Mouse (Mus musculus): ENCODE data around the gene Fam120b. TPM values are rescaled to one million over a fixed set of nuclear protein-coding genes. Genes with fewer than 3 reads are reported as not detected.

Fam120b gene
- total and polyA plus RNA-seq, 3 experiments: 9.8 to 10.5 TPM; not detected in 1

DNA sequence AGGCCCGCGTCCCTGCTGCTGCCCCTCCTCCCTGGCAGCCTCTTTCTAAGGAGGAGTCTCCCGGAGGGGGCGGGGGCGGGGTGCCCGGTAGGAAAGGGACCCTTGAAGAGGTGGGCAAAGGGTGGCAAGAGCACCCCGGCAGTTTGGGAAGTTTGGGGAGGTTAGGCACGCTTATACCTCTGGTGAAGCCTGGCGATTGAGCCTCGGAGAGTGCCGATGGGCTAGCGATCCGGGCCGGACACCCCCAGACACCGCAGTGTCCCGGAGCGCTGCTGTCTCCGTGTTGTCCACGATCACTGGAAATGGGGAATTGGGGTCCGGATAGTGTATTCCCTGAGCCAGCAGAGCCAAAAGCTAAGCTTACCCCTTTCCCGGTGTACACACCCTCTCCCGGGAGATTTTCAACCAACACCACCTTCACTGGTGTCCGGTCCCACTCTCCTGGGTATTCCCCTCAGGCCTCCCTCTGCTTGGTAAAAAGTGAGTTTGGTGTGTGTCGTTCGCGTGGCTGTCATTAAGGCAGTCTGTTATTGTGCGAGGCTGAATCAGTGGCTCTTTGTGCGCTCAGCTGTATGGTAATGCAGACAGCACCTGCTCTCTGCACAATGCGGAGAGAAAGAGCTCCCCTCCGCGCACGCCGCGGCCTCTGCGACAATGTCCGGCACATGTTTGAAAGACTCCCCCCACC lies 19.4 kb upstream of the Fam120b start, which contains the start of gene Dll1:
Dll1 (minus strand) TSS at position 379 of the 688 bp plus-strand sequence.
- Histone ChIP-seq H3K9ac (ENCODE audit: control insufficient read depth, low read depth, low read length, poor library complexity, severe bottlenecking) (no peak within 1 kb of the TSS), H3K4me3 (ENCODE audit: control insufficient read depth in 1 of 2, insufficient read depth in 1 of 2, low read depth in 2 of 2, low read length in 2 of 2) (no peak within 1 kb of the TSS), H3K27ac (ENCODE audit: control insufficient read depth, low read depth, low read length) (no peak within 1 kb of the TSS), H3K36me3 (ENCODE audit: control insufficient read depth in 1 of 2, insufficient read depth in 2 of 2, low read length in 2 of 2) (no peaks in the 10 kb centered on the region), H3K9me3 (replicated peaks; ENCODE audit: insufficient read depth, low read length) (no peaks in the 10 kb centered on the region), H3K79me2 (ENCODE audit: control insufficient read depth, insufficient read depth, low read length, poor library complexity) (no peaks in the 10 kb centered on the region), H3K27me3 (ENCODE audit: control insufficient read depth in 1 of 2, insufficient read depth in 2 of 2, low read length in 2 of 2) (no peaks in the 10 kb centered on the region), H3K4me1 (ENCODE audit: control insufficient read depth in 1 of 2, insufficient read depth in 2 of 2, low read length in 2 of 2) (no peaks in the 10 kb centered on the region)
- DNase-seq (ENCODE audit: low read depth, low spot score): no peak
- TF ChIP-seq MAZ (IDR thresholded peaks at IDR 0.05; ENCODE audit: low read depth, low read length): no peak
- TF ChIP-seq POLR2A (IDR thresholded peaks at IDR 0.05; ENCODE audit: control insufficient read depth in 1 of 2, insufficient read depth in 1 of 2, low read depth in 1 of 2, low read length in 2 of 2, poor library complexity in 1 of 2): no peak
- TF ChIP-seq USF1 (IDR thresholded peaks at IDR 0.05; ENCODE audit: low read depth, low read length): no peak
- TF ChIP-seq E2F4 (IDR thresholded peaks at IDR 0.05; ENCODE audit: borderline replicate concordance, low read depth, low read length): no peak
- TF ChIP-seq ZMIZ1 (IDR thresholded peaks at IDR 0.05; ENCODE audit: low read depth, low read length): no peak
- TF ChIP-seq ETS1 (IDR thresholded peaks at IDR 0.05; ENCODE audit: low read depth, low read length): no peak
- TF ChIP-seq MXI1 (IDR thresholded peaks at IDR 0.05; ENCODE audit: low read depth, low read length): no peak
- TF ChIP-seq GATA1 (IDR thresholded peaks at IDR 0.05; ENCODE audit: low read depth, low read length): no peak
- TF ChIP-seq MAFK (IDR thresholded peaks at IDR 0.05; ENCODE audit: borderline replicate concordance, low read depth, low read length): no peak
- TF ChIP-seq POLR2AphosphoS2 (IDR thresholded peaks at IDR 0.05; ENCODE audit: low read length): no peak

DNA sequence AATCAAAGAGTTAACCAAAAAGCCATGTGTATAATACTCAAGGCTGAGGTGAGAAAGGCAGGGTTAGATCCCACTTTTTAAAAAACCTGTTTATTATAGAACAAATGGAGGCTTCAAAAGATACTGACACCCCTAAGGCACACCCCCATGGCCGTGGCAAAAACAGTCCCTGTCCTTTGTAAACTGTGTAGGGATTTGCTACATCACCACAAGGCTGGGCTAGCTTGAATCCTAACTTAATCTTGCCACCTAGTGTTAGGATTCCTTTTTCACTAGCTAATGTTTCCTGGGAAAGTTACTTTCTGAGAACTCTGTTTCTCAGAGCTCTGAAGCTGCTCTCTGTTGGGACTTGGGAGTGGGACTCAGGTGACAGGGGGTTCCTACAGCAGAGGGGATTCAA lies 18.1 kb upstream of the Fam120b start:
- Histone ChIP-seq H3K27ac (ENCODE audit: control insufficient read depth, low read depth, low read length) (no peak overlapping the region), H3K4me1 (ENCODE audit: control insufficient read depth in 1 of 2, insufficient read depth in 2 of 2, low read length in 2 of 2) (no peaks in the 10 kb centered on the region), H3K9me3 (replicated peaks; ENCODE audit: insufficient read depth, low read length) (no peaks in the 10 kb centered on the region), H3K36me3 (ENCODE audit: control insufficient read depth in 1 of 2, insufficient read depth in 2 of 2, low read length in 2 of 2) (no peaks in the 10 kb centered on the region), H3K9ac (ENCODE audit: control insufficient read depth, low read depth, low read length, poor library complexity, severe bottlenecking) (no peak overlapping the region), H3K27me3 (ENCODE audit: control insufficient read depth in 1 of 2, insufficient read depth in 2 of 2, low read length in 2 of 2) (no peaks in the 10 kb centered on the region; a peak in 1 of 4 replicates), H3K4me3 (ENCODE audit: control insufficient read depth in 1 of 2, insufficient read depth in 1 of 2, low read depth in 2 of 2, low read length in 2 of 2) (no peak overlapping the region), H3K79me2 (ENCODE audit: control insufficient read depth, insufficient read depth, low read length, poor library complexity) (no peaks in the 10 kb centered on the region)
- no peak for TF ChIP-seq RCOR1 (IDR thresholded peaks at IDR 0.05; ENCODE audit: low read depth, low read length)
- no peak for TF ChIP-seq CTCF (IDR thresholded peaks at IDR 0.05 in 2 of 3, conservative IDR thresholded peaks at IDR 0.05 in 1 of 3; ENCODE audit: control insufficient read depth in 1 of 3, insufficient read depth in 1 of 3, low read depth in 2 of 3, low read length in 3 of 3, poor library complexity in 1 of 3, severe bottlenecking in 1 of 3)
- no peak for TF ChIP-seq TBP (IDR thresholded peaks at IDR 0.05; ENCODE audit: low read depth, low read length)
- TF ChIP-seq TAL1 (IDR thresholded peaks at IDR 0.05; ENCODE audit: low read length): no peak
- TF ChIP-seq ELF1 (IDR thresholded peaks at IDR 0.05; ENCODE audit: low read depth, low read length): no peak
- TF ChIP-seq KAT2A (conservative IDR thresholded peaks at IDR 0.05; ENCODE audit: low read depth, low read length): no peak
- TF ChIP-seq USF2 (IDR thresholded peaks at IDR 0.05; ENCODE audit: borderline replicate concordance in 1 of 2, insufficient read depth in 1 of 2, low read depth in 1 of 2, low read length in 2 of 2): no peak
- TF ChIP-seq MAZ (IDR thresholded peaks at IDR 0.05; ENCODE audit: low read depth, low read length): no peak
- no peak for TF ChIP-seq MAX (IDR thresholded peaks at IDR 0.05; ENCODE audit: low read length)
- TF ChIP-seq ZC3H11A (IDR thresholded peaks at IDR 0.05; ENCODE audit: low read depth, low read length): no peak
- TF ChIP-seq MYC (IDR thresholded peaks at IDR 0.05; ENCODE audit: low read depth, low read length): no peak
- TF ChIP-seq ETS1 (IDR thresholded peaks at IDR 0.05; ENCODE audit: low read depth, low read length): no peak
- TF ChIP-seq GABPA (IDR thresholded peaks at IDR 0.05; ENCODE audit: low read depth, low read length): no peak
- DNase-seq (ENCODE audit: low read depth, low spot score): no peak

All from MEL (cell line).